Mouse (Mus musculus) liver, adult 2 months (tissue): ENCODE measurements at regions not wholly inside any gene's neighbourhood (a gene's known extent, or its start where the extent isn't known, plus 50 kb on each side); places are given as distances from the start of the nearest gene placed in this dataset.

Experiments
- CTCF ChIP-seq: fragments of 200-500 bp; IDR thresholded peaks from 2 replicates; pipeline ENCODE4 v1.5.1; 2011; ENCODE audit warnings: low read depth, low read length, control low read depth
- POLR2A ChIP-seq: fragments of 200-500 bp; IDR thresholded peaks from 2 replicates; pipeline ENCODE4 v1.6.1; 2011; ENCODE audit warnings: low read length, control low read depth; ENCODE audit not compliant: insufficient read depth; ENCODE audit errors: extremely low read depth

DNA sequence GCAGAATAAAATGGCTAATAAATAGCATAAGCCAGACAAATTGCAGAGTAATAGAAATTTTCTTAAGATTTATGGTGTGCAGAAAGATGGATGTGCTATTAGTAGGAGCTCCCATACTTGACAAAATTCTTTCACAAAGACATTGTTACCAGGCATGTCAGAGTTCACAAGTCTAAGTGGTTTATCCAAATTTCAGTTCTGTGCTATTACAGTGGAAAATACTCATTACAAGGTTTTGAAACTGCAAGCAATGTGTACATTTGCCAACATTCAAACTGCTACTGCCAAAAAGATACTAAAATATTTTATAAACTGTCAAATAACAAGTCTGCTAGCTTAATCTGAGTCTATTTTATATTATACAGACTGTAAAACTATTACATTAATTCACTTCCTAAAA, 1550.2 kb upstream of the Acvr2a start:
- TF ChIP-seq CTCF (no peak), POLR2A (no peak)
